Mouse (Mus musculus) liver, embryonic 14.5 days (tissue): ENCODE results near the gene Fnip2.

Source experiments
- CTCF ChIP-seq: IDR thresholded peaks from 2 replicates; pipeline ENCODE4 v1.5.1; 2016; ENCODE audit warnings: antibody characterized with exemption, low read depth, control low read depth
- EP300 ChIP-seq: IDR thresholded peaks from 2 replicates; pipeline ENCODE4 v1.6.1; 2016; ENCODE audit warnings: antibody characterized with exemption, low read depth

GRCm38 (mm10) chr3:79410629-79410995 lies 157.0 kb downstream of the Fnip2 start:
- TF ChIP-seq EP300, result no peak
- TF ChIP-seq CTCF, result no peak
